Comparison of ENCODE assay signal across 8 mouse cellular contexts in the genomic region with DNA sequence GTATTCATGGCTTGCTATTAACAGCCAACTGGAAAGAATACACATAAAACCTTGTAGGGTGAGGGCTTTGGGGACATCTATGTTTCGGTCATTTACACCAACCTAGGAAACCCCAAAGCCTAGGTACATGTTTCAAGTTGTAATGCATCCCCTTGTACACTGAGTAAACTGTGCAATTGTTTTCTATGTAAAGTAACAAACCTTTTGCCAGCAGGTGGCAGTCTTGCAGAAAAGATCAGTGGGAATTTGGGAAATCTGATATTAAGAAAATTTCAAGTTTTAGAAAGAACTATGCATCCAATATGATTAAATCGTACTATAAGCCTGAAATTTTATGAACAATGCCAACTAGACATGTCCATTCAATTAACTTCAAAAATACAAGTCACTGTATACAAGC. TPM values are rescaled to one million over a fixed set of nuclear protein-coding genes. Genes with fewer than 3 reads are reported as not detected.
A peak's percentile ranks its signal among the peaks of the same experiment; 100 is the strongest.
DNase-seq lines count a peak whose midpoint lies in the region; ATAC-seq and TF ChIP-seq lines count a peak whose summit lies in the region.

No protein-coding gene starts in this region.

- WGBS in hindbrain, embryonic 13.5 days: 47% methylated on average over 2 of the region's 2 CpGs
- 47% methylated on average over 2 of the region's 2 CpGs for WGBS in hindbrain, embryonic 10.5 days
- 33% methylated on average over 2 of the region's 2 CpGs for WGBS in limb, embryonic 14.5 days

- no peak overlapping the region for H3K4me3 ChIP-seq in hindbrain, embryonic 13.5 days
- no peak overlapping the region for H3K4me3 ChIP-seq in hindbrain, embryonic 10.5 days
- H3K4me3 ChIP-seq in MEL (ENCODE audit: control insufficient read depth in 1 of 2, insufficient read depth in 1 of 2, low read depth in 2 of 2, low read length in 2 of 2): no peak overlapping the region
- H3K4me3 ChIP-seq in limb, embryonic 14.5 days (replicated peaks; ENCODE audit: low read length): no peak overlapping the region

- H3K36me3 ChIP-seq in hindbrain, embryonic 13.5 days: no peaks in the 10 kb centered on the region
- H3K36me3 ChIP-seq in hindbrain, embryonic 10.5 days: no peaks in the 10 kb centered on the region
- no peaks in the 10 kb centered on the region for H3K36me3 ChIP-seq in MEL (ENCODE audit: control insufficient read depth in 1 of 2, insufficient read depth in 2 of 2, low read length in 2 of 2)
- no peaks in the 10 kb centered on the region for H3K36me3 ChIP-seq in limb, embryonic 14.5 days (ENCODE audit: control insufficient read depth, insufficient read depth, low read length)

- no peak for TF ChIP-seq POLR2A in MEL (IDR thresholded peaks at IDR 0.05; ENCODE audit: control insufficient read depth in 1 of 2, insufficient read depth in 1 of 2, low read depth in 1 of 2, low read length in 2 of 2, poor library complexity in 1 of 2)
- TF ChIP-seq POLR2A in limb, embryonic 14.5 days (IDR thresholded peaks at IDR 0.05; ENCODE audit: borderline replicate concordance, extremely low read depth, insufficient read depth, insufficient read length): no peak

- H3K4me1 ChIP-seq in hindbrain, embryonic 13.5 days (replicated peaks): no peaks in the 10 kb centered on the region
- no peaks in the 10 kb centered on the region for H3K4me1 ChIP-seq in hindbrain, embryonic 10.5 days (replicated peaks)
- H3K4me1 ChIP-seq in MEL (ENCODE audit: control insufficient read depth in 1 of 2, insufficient read depth in 2 of 2, low read length in 2 of 2): no peaks in the 10 kb centered on the region
- H3K4me1 ChIP-seq in limb, embryonic 14.5 days (ENCODE audit: control insufficient read depth, insufficient read depth, low read length): no peaks in the 10 kb centered on the region

- no peak for TF ChIP-seq EP300 in MEL (IDR thresholded peaks at IDR 0.05; ENCODE audit: low read depth in 1 of 2, low read length in 2 of 2)

- no peak overlapping the region for H3K9ac ChIP-seq in hindbrain, embryonic 13.5 days
- no peak overlapping the region for H3K9ac ChIP-seq in MEL (ENCODE audit: control insufficient read depth, low read depth, low read length, poor library complexity, severe bottlenecking)
- H3K9ac ChIP-seq in limb, embryonic 14.5 days (ENCODE audit: low read depth, low read length, severe bottlenecking): no peak overlapping the region

- peak in 2 of 3 experiments; percentile 29 to 70; a peak in 3 of 6 replicates for TF ChIP-seq CTCF in MEL (IDR thresholded peaks at IDR 0.05 in 2 of 3, conservative IDR thresholded peaks at IDR 0.05 in 1 of 3; ENCODE audit: control insufficient read depth in 1 of 3, insufficient read depth in 1 of 3, low read depth in 2 of 3, low read length in 3 of 3, poor library complexity in 1 of 3, severe bottlenecking in 1 of 3)

- H3K27me3 ChIP-seq in hindbrain, embryonic 13.5 days: no peaks in the 10 kb centered on the region
- no peaks in the 10 kb centered on the region for H3K27me3 ChIP-seq in hindbrain, embryonic 10.5 days (ENCODE audit: insufficient read depth, poor library complexity, severe bottlenecking)
- no peaks in the 10 kb centered on the region; a peak in 1 of 4 replicates for H3K27me3 ChIP-seq in MEL (ENCODE audit: control insufficient read depth in 1 of 2, insufficient read depth in 2 of 2, low read length in 2 of 2)
- H3K27me3 ChIP-seq in limb, embryonic 14.5 days (ENCODE audit: control insufficient read depth, insufficient read depth, low read length): no peaks in the 10 kb centered on the region

- no peaks in the 10 kb centered on the region for H3K9me3 ChIP-seq in hindbrain, embryonic 13.5 days
- H3K9me3 ChIP-seq in hindbrain, embryonic 10.5 days: no peaks in the 10 kb centered on the region
- no peaks in the 10 kb centered on the region for H3K9me3 ChIP-seq in MEL (replicated peaks; ENCODE audit: insufficient read depth, low read length)
- H3K9me3 ChIP-seq in limb, embryonic 14.5 days (ENCODE audit: control insufficient read depth, low read length): no peaks in the 10 kb centered on the region

- no peak overlapping the region for H3K4me2 ChIP-seq in hindbrain, embryonic 13.5 days
- no peak overlapping the region for H3K4me2 ChIP-seq in limb, embryonic 14.5 days (replicated peaks; ENCODE audit: low read depth, low read length, severe bottlenecking)

- no peak overlapping the region for H3K27ac ChIP-seq in hindbrain, embryonic 13.5 days
- no peak overlapping the region for H3K27ac ChIP-seq in hindbrain, embryonic 10.5 days
- no peak overlapping the region for H3K27ac ChIP-seq in MEL (ENCODE audit: control insufficient read depth, low read depth, low read length)
- H3K27ac ChIP-seq in limb, embryonic 14.5 days (replicated peaks; ENCODE audit: low read depth, low read length): no peak overlapping the region

- peak; percentile 79 for TF ChIP-seq RAD21 in MEL (IDR thresholded peaks at IDR 0.05; ENCODE audit: low read depth, low read length)

- no peaks in the 10 kb centered on the region for H3K79me2 ChIP-seq in MEL (ENCODE audit: control insufficient read depth, insufficient read depth, low read length, poor library complexity)

- ATAC-seq in hindbrain, embryonic 13.5 days (ENCODE audit: low FRiP score): peak; percentile 69; the same call in 1 of the 2 replicates
- ATAC-seq in limb, embryonic 14.5 days (ENCODE audit: low FRiP score, low read depth): no peak

- no peak for DNase-seq in hindbrain, embryonic 10.5 days (ENCODE audit: low spot score)
- DNase-seq in 3T3-L1 (ENCODE audit: low read depth, low spot score): peak; percentile 74
- DNase-seq in MEL (ENCODE audit: low read depth, low spot score): peak; percentile 46
- peak; percentile 41 for DNase-seq in embryo, embryonic 11.5 days (ENCODE audit: low read depth, low spot score)
- DNase-seq in limb, embryonic 14.5 days (ENCODE audit: low spot score): peak; percentile 72
- no peak for DNase-seq in spleen, postnatal 36 days (ENCODE audit: low spot score in 2 of 2)
- DNase-seq in urinary bladder, postnatal 10 days (ENCODE audit: low spot score): no peak

TF ChIP-seq in MEL, 35 proteins besides CTCF, POLR2A, EP300 and RAD21:
- peak; percentile 77 for TF ChIP-seq SMC3 (IDR thresholded peaks at IDR 0.05; ENCODE audit: low read depth, low read length)
- TF ChIP-seq ZC3H11A (IDR thresholded peaks at IDR 0.05; ENCODE audit: low read depth, low read length): peak; percentile 68
- TF ChIP-seq ZNF384 (IDR thresholded peaks at IDR 0.05; ENCODE audit: low read depth, low read length): no peak

RNA-seq across cellular contexts. Expression of a gene that starts 15.7 kb away (rescaled TPM):
- 1.7 and 2.4 TPM in 2 replicates for polyA plus RNA-seq in hindbrain, embryonic 13.5 days (2015; fragmentation: Nextera tagmentation; extraction: Ambion mirVana)
- polyA plus RNA-seq in hindbrain, embryonic 10.5 days (2016; fragmentation: Nextera tagmentation; extraction: Ambion mirVana): 1.2 and 1.6 TPM in 2 replicates
- not detected in 2 replicates for total RNA-seq in MEL (2012; rRNA removed)
- polyA plus RNA-seq in MEL (2012; ENCODE audit: insufficient read depth in 1 of 2, insufficient read length in 2 of 2, low read depth in 1 of 2, low replicate concordance in 2 of 2, missing spikeins in 1 of 2): not detected
- polyA plus RNA-seq in limb, embryonic 14.5 days (2012; rRNA removed): 2.3 and 4.0 TPM in 2 replicates
- 2.6 and 5.2 TPM in 2 replicates for polyA plus RNA-seq in limb, embryonic 14.5 days (2014; fragmentation: Nextera tagmentation; extraction: Ambion mirVana)

Comparison
In these comparisons a context has a peak if more than half of its experiments do, and no peak if none do; other contexts are left out.
1. DNase-seq: peak in 3T3-L1 (single experiment), MEL (single experiment), embryo, embryonic 11.5 days (single experiment) and limb, embryonic 14.5 days (single experiment); none in hindbrain, embryonic 10.5 days (single experiment), spleen, postnatal 36 days (0 of 2) and urinary bladder, postnatal 10 days (single experiment).